Comparison of ENCODE assay signal across 15 mouse cellular contexts in genomic region chr6:134102396-134102795, GRCm38 (mm10).
"Had no signal": no experiment of that assay in that cellular context is flagged by ENCODE, and none has a peak within 500 bp of the region (broad histone marks: within the 10 kb centered on the region; RNA-seq: fewer than 3 reads in every experiment).

No protein-coding gene starts in this region.

- ATAC-seq: liver, embryonic 12.5 days; midbrain, embryonic 13.5 days; midbrain, embryonic 16.5 days had no signal

- DNase-seq: kidney, adult 11 months; kidney, adult 8-10 months; kidney, postnatal 10 days; kidney, postnatal 36 days; layer of hippocampus, postnatal 36 days; left cerebral cortex, postnatal 4 days; lung, adult 2 months; lung, postnatal 14 days; lung, postnatal 4 days; thymus, adult 2 months; thymus, postnatal 14 days; thymus, postnatal 4 days had no signal
